Mouse (Mus musculus) heart, adult 2 months (tissue): ENCODE results near the gene Sacm1l.

Source experiments
- CTCF ChIP-seq: fragments of 200-600 bp; IDR thresholded peaks from 2 replicates; pipeline ENCODE4 v1.8.1; 2022; ENCODE audit warnings: antibody characterized with exemption, mild to moderate bottlenecking, moderate library complexity
- POLR2A ChIP-seq: fragments of 200-500 bp; IDR thresholded peaks from 2 replicates; pipeline ENCODE4 v1.6.1; 2011; ENCODE audit warnings: mild to moderate bottlenecking, low read depth, low read length, control low read depth; ENCODE audit not compliant: insufficient read depth

DNA sequence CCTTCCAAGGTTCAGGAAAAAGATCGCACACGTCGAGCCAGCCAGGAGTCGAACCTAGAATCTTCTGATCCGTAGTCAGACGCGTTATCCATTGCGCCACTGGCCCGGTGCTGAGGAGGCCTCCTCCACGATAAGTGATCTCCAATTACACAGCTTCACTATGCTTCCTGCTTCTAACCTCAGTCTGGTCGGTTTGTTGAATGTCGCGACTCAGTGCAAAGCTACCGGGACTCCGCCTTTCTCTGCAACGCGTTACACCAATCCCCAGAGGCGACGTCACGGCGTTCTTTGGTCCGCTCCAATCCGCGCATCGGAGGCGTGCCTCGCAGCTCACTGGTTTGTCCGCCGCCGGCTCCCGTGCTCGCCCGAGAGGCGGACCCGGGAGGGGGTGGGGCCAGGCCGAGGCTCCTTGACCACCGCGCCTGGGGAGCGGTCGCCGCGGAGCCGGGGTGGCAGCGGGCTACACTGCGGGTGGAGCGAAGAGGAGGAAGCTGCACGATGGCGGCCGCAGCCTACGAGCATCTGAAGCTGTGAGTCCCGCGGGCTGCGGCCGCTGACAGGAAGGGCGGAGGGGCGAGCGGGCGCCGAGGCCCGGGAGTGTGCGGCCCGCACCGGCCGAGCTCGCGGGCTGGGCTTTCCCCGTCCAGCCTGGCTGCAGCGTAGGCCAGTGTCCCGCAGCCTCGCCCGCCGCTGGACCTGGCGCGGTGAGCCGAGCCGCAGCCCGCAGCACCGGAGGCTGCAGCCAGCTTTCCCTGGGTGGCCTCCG lies at the start of gene Sacm1l:
- TF ChIP-seq POLR2A (peak; percentile 89), CTCF (no peak)
